Mouse (Mus musculus): ENCODE data around the gene Olfr768. TPM values are rescaled to one million over a fixed set of nuclear protein-coding genes. Genes with fewer than 3 reads are reported as not detected.
"Not testable (repeated sequence)": the region's sequence is repeated elsewhere in the genome, so short reads cannot be mapped to it uniquely, and the experiment has no call there.

The Olfr768 gene
- total RNA-seq (2021): not detected
- polyA plus RNA-seq (2012; rRNA removed): not detected in 2 replicates
- long read RNA-seq: 0 reads

DNA sequence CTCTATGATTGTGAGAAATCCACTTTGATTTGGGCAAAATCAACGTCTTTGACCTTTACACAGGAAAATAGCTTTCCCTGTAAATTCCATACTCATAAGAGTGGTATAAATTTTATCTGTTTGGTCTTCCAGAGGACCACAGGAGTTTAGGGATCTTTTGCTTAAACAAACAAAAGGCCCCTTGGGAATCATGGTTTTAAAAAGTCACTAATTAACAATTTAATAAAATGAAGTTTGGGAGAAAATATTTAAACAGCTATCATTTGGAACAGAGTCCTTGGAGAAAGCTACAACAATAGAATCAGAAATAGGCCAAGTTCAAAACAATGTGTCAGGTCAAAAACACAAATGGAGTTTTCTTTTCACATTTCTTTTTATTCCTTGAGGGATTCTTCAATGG is at the start of gene Olfr768:
Gene Olfr768 (minus strand): TSS at position 101 of the 400 bp plus-strand sequence.
- H3K9ac ChIP-seq (ENCODE audit: low read depth, low read length): no peak within 1 kb of the TSS
- H3K27me3 ChIP-seq (ENCODE audit: control insufficient read depth, insufficient read depth, low read length): no peaks in the 10 kb centered on the region
- no peaks in the 10 kb centered on the region for H3K4me1 ChIP-seq (ENCODE audit: control insufficient read depth, insufficient read depth, low read length)
- DNase-seq: no peak
- intact Hi-C loops (cut with DNase I): no loop called here
- no peak for TF ChIP-seq CTCF (IDR thresholded peaks at IDR 0.05)
- no peak for TF ChIP-seq EP300 (IDR thresholded peaks at IDR 0.05; ENCODE audit: insufficient read depth, low read depth, low read length)
- no peak for TF ChIP-seq POLR2A (IDR thresholded peaks at IDR 0.05; ENCODE audit: insufficient read depth, low read depth, low read length)
- H3K36me3 ChIP-seq (ENCODE audit: control insufficient read depth, insufficient read depth, low read length): no peaks in the 10 kb centered on the region
- H3K79me2 ChIP-seq (replicated peaks; ENCODE audit: control insufficient read depth, insufficient read depth, low read length): no peaks in the 10 kb centered on the region
- no peak within 1 kb of the TSS for H3K4me3 ChIP-seq
- no peak within 1 kb of the TSS for H3K27ac ChIP-seq
- WGBS: 68% methylated on average over 1 of the region's 1 CpGs

DNA sequence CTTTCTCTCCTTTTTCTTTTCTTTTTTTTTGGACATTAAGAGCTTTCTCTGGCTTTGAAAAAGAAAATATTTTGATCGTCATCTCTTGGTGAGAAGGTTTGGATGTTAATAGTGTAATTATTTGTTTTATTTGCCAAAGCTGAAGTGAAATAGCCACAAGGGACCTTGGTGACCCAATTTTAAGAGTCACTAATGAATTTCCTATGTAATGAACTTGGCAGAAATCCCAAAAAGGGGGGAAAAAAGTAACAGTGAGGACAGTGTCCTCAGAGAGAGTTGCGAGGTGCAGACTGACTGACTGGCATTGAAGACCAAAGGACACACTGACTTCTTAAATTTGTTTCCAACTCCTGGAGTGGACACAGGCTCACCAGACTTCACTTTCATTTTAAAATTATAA is 39.7 kb upstream of the Olfr768 start, which contains the start of gene Olfr770:
Gene Olfr770 (minus strand): TSS at position 101 of the 400 bp plus-strand sequence.
- DNase-seq: no peak
- no peak for TF ChIP-seq CTCF (IDR thresholded peaks at IDR 0.05)
- no peak for TF ChIP-seq EP300 (IDR thresholded peaks at IDR 0.05; ENCODE audit: insufficient read depth, low read depth, low read length)
- no peak for TF ChIP-seq POLR2A (IDR thresholded peaks at IDR 0.05; ENCODE audit: insufficient read depth, low read depth, low read length)
- no peaks in the 10 kb centered on the region for H3K36me3 ChIP-seq (ENCODE audit: control insufficient read depth, insufficient read depth, low read length)
- no peak within 1 kb of the TSS for H3K9ac ChIP-seq (ENCODE audit: low read depth, low read length)
- no peaks in the 10 kb centered on the region for H3K79me2 ChIP-seq (replicated peaks; ENCODE audit: control insufficient read depth, insufficient read depth, low read length)
- no peak within 1 kb of the TSS for H3K4me3 ChIP-seq
- intact Hi-C loops (cut with DNase I): no loop called here
- no peaks in the 10 kb centered on the region for H3K4me1 ChIP-seq (ENCODE audit: control insufficient read depth, insufficient read depth, low read length)
- WGBS: 61% methylated on average over 2 of the region's 2 CpGs
- no peak within 1 kb of the TSS for H3K27ac ChIP-seq
- H3K27me3 ChIP-seq (ENCODE audit: control insufficient read depth, insufficient read depth, low read length): no peaks in the 10 kb centered on the region

DNA sequence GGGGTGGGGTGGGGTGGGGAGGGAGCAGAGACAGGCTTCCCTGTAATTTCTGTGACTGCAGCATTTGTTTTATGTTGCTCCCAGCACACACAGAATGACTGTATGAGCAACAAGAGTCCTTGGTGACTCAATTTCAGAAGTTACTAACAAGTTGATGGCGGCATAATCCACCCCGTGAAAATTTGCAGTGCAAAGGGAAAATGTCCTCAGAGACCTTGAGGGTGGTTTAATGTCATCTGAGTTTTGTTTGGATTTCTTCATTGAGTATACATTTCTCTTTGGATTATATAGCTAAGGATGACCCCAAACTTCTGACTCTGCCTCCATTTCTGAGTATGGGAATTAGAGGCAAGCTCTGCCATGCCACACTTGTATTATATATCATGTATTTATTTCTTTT is 18.6 kb upstream of the Olfr768 start, which contains the start of gene Olfr769:
Gene Olfr769 (minus strand): TSS at position 101 of the 400 bp plus-strand sequence.
- WGBS: 82% methylated on average over 2 of the region's 2 CpGs
- no peaks in the 10 kb centered on the region for H3K4me1 ChIP-seq (ENCODE audit: control insufficient read depth, insufficient read depth, low read length)
- no peak for DNase-seq
- TF ChIP-seq CTCF (IDR thresholded peaks at IDR 0.05): no peak
- TF ChIP-seq EP300 (IDR thresholded peaks at IDR 0.05; ENCODE audit: insufficient read depth, low read depth, low read length): no peak
- intact Hi-C loops (cut with DNase I): no loop called here
- H3K36me3 ChIP-seq (ENCODE audit: control insufficient read depth, insufficient read depth, low read length): no peaks in the 10 kb centered on the region
- no peak within 1 kb of the TSS for H3K9ac ChIP-seq (ENCODE audit: low read depth, low read length)
- H3K27me3 ChIP-seq (ENCODE audit: control insufficient read depth, insufficient read depth, low read length): no peaks in the 10 kb centered on the region
- no peaks in the 10 kb centered on the region for H3K79me2 ChIP-seq (replicated peaks; ENCODE audit: control insufficient read depth, insufficient read depth, low read length)
- H3K27ac ChIP-seq: no peak within 1 kb of the TSS
- H3K4me3 ChIP-seq: no peak within 1 kb of the TSS

DNA sequence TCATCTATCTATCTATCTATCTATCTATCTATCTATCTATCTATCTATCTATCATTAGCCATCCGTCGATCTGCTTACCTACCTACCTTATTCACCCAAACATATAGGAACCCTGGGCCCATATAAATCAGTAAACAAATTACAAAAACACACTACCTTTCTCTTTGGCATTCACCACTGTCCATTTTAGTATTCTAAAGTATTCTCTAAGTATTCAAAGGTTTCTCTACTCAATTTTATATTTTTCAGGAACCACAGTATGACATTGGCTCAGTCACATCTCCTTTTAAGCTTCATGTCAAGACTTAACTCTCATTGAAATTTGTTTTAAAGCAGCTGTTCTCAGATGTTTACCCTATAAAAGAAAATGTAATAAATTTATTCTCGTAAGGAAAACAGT is 16.0 kb upstream of the Olfr768 start:
- DNase-seq: no peak
- no peaks in the 10 kb centered on the region for H3K4me1 ChIP-seq (ENCODE audit: control insufficient read depth, insufficient read depth, low read length)
- H3K4me3 ChIP-seq: no peak overlapping the region
- H3K27ac ChIP-seq: no peak overlapping the region
- intact Hi-C loops (cut with DNase I): no loop called here
- H3K27me3 ChIP-seq (ENCODE audit: control insufficient read depth, insufficient read depth, low read length): no peaks in the 10 kb centered on the region
- H3K36me3 ChIP-seq (ENCODE audit: control insufficient read depth, insufficient read depth, low read length): no peaks in the 10 kb centered on the region
- no peaks in the 10 kb centered on the region for H3K79me2 ChIP-seq (replicated peaks; ENCODE audit: control insufficient read depth, insufficient read depth, low read length)
- H3K9ac ChIP-seq (ENCODE audit: low read depth, low read length): no peak overlapping the region
- 89% methylated on average over 3 of the region's 3 CpGs for WGBS
- no peak for TF ChIP-seq EP300 (IDR thresholded peaks at IDR 0.05; ENCODE audit: insufficient read depth, low read depth, low read length)
- no peak for TF ChIP-seq CTCF (IDR thresholded peaks at IDR 0.05)
- no peak for TF ChIP-seq POLR2A (IDR thresholded peaks at IDR 0.05; ENCODE audit: insufficient read depth, low read depth, low read length)

DNA sequence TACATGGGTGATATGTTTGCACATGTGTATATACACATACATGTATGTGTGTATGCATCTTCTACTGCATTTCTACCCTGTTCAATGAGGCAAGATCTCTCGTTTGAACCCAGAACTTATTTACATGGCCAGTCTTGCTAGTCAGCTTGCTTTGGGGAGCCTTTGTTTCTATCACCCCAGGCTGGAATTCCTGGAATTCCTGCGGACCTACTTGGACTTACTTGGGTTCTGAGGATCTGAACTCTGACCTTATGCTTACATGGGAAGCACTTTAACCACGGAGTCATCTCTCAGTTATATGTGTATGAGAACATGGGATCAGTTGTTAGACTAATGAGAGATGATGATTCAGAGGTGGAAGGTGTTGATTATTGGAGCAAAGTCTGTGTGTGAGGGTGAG is 2.1 kb upstream of the Olfr768 start:
- Histone ChIP-seq H3K27me3 (ENCODE audit: control insufficient read depth, insufficient read depth, low read length) (no peaks in the 10 kb centered on the region), H3K36me3 (ENCODE audit: control insufficient read depth, insufficient read depth, low read length) (no peaks in the 10 kb centered on the region), H3K4me3 (no peak overlapping the region), H3K9ac (ENCODE audit: low read depth, low read length) (no peak overlapping the region), H3K4me1 (ENCODE audit: control insufficient read depth, insufficient read depth, low read length) (no peaks in the 10 kb centered on the region), H3K79me2 (replicated peaks; ENCODE audit: control insufficient read depth, insufficient read depth, low read length) (no peaks in the 10 kb centered on the region), H3K27ac (no peak overlapping the region)
- intact Hi-C loops (cut with DNase I): no loop called here
- WGBS: 45% methylated on average over 3 of the region's 3 CpGs
- no peak for DNase-seq
- no peak for TF ChIP-seq CTCF (IDR thresholded peaks at IDR 0.05)
- no peak for TF ChIP-seq POLR2A (IDR thresholded peaks at IDR 0.05; ENCODE audit: insufficient read depth, low read depth, low read length)
- TF ChIP-seq EP300 (IDR thresholded peaks at IDR 0.05; ENCODE audit: insufficient read depth, low read depth, low read length): no peak

DNA sequence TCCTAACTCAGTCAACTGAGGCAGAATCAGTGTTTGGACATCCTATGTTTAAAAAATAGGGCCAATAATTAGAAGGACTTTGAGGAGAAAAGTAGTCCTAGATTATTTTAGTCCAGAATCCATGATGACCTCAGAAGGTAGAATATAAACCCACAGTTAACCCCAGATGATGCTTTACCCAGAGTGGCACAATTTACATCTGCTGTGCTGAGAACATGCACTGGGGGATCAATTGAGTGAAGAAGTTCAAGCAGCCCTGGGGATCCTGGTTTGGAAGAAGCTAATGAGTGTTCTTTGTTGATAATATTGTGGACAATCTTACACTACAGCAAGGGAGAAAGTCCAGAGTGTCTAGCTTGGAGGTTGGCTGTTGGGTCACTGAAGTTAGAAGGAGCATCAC is 16.4 kb downstream of the Olfr768 start, which contains the start of gene Olfr767:
Gene Olfr767 (minus strand): TSS at position 101 of the 400 bp plus-strand sequence.
- intact Hi-C loops (cut with DNase I); H3K4me3 ChIP-seq; H3K27me3 ChIP-seq (ENCODE audit: control insufficient read depth, insufficient read depth, low read length): not testable (repeated sequence)

More for the DNA sequence above, 16.4 kb downstream of the Olfr768 start, which contains the start of gene Olfr767:
- H3K79me2 ChIP-seq (replicated peaks; ENCODE audit: control insufficient read depth, insufficient read depth, low read length); H3K9ac ChIP-seq (ENCODE audit: low read depth, low read length); H3K4me1 ChIP-seq (ENCODE audit: control insufficient read depth, insufficient read depth, low read length); H3K36me3 ChIP-seq (ENCODE audit: control insufficient read depth, insufficient read depth, low read length); DNase-seq; H3K27ac ChIP-seq: not testable (repeated sequence)

Data from heart, adult 2 months (tissue).